Mouse (Mus musculus) bone marrow, adult 2 months (tissue): ENCODE results near the gene Sco2. TPM values are rescaled to one million over a fixed set of nuclear protein-coding genes. Genes with fewer than 3 reads are reported as not detected.

ENCODE experiments used
- H3K27ac ChIP-seq: fragments of 200-500 bp; 2 replicates; pipeline ENCODE4 v1.5.1; 2012; ENCODE audit warnings: low read depth, mild to moderate bottlenecking, control low read depth, inconsistent platforms, low read length; ENCODE audit not compliant: control insufficient read depth, poor library complexity, insufficient read depth
- H3K4me1 ChIP-seq: fragments of 200-500 bp; 2 replicates; pipeline ENCODE4 v1.6.1; 2011; ENCODE audit warnings: low read length; ENCODE audit not compliant: control insufficient read depth, insufficient read depth
- H3K4me3 ChIP-seq: fragments of 200-500 bp; replicated peaks from 2 replicates; pipeline ENCODE3; 2011; ENCODE audit warnings: mild to moderate bottlenecking, low read depth, low read length, control low read depth; ENCODE audit not compliant: control insufficient read depth
- CTCF ChIP-seq: fragments of 200-500 bp; IDR thresholded peaks from 2 replicates; pipeline ENCODE4 v1.5.1; 2011; ENCODE audit warnings: low read length, control low read depth; ENCODE audit not compliant: control insufficient read depth, insufficient read depth
- POLR2A ChIP-seq: fragments of 200-500 bp; IDR thresholded peaks from 2 replicates; pipeline ENCODE4 v1.6.1; 2011; ENCODE audit warnings: low read depth, mild to moderate bottlenecking, control low read depth, low read length, borderline replicate concordance; ENCODE audit not compliant: control insufficient read depth
- WGBS: fragments of 180-500 bp; shearing (Covaris S2); methylation state at CpG from one replicate; pipeline ENCODE4 v1.1.7; 2018; 5-methylcytosine and 5-hydroxymethylcytosine counted together
- polyA plus RNA-seq: library from polyadenylated mRNA; stranded (reverse); fragments of >200 nt; gene quantifications from 2 replicates; pipeline ENCODE4 v1.2.4, GENCODE M21; 2011; ENCODE audit warnings: low replicate concordance; ENCODE audit not compliant: missing spikeins, insufficient read depth, insufficient read length

Gene Sco2
- 3.5 and 7.7 TPM in 2 replicates for polyA plus RNA-seq

DNA sequence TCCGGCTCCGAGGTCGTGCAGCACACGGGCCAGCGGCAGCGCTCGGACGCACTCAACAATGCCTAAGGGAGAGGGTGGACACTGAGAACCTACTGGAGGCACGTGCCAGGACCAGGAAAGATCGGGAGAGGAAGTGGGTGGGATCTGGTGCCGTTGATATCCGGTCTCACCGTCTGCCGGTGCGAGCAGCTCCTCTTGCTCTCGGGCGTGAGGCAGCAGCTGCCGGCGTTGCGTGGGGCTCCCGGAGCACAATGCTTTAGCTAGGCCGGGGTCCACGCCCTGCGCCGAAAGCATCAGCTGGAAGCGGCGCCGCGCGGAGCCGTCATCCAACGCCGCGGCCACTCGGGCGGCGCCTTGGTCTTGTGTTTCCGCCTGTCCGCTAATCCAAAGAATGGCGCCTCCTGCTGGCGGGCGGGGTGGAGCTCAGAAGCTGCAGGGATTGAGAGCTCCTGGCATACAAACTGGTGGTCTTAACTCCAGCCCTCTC lies at the start of gene Sco2:
Gene Sco2 (minus strand): TSS at position 85 of the 487 bp plus-strand sequence.
- TF ChIP-seq CTCF (peak; percentile 81), POLR2A (peak; percentile 24; the same call in 1 of the 2 replicates)
- whole genome bisulfite sequencing = under 1% methylated on average over 42 of the region's 42 CpGs
- Histone ChIP-seq H3K27ac (peak within 1 kb of the TSS; percentile 85), H3K4me1 (no peaks in the 10 kb centered on the region), H3K4me3 (peak within 1 kb of the TSS; percentile 94)

DNA sequence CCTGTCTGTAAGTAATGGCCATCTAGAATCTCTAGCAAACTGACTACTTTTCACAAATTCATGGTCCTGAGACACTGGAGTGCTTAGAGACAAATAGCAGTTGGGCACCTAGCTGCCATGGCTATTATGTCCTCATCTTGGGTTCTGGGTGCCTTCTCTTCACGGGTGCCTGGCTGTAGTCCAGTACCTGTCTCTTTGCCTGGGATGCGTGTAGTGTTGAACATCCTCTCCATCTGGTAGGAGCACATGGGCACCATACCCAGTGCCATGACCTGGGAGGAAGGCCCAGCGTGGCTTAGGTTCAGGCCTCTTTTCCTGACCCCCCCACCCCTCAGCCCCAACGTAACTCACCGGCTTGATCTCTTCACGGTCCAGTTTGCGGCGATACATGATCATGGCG lies 48.3 kb upstream of the Sco2 start:
- TF ChIP-seq POLR2A (no peak), CTCF (no peak)
- Histone ChIP-seq H3K4me3 (no peak overlapping the region), H3K27ac (no peak overlapping the region), H3K4me1 (no peaks in the 10 kb centered on the region)
- 92% methylated on average over 9 of the region's 9 CpGs for WGBS

DNA sequence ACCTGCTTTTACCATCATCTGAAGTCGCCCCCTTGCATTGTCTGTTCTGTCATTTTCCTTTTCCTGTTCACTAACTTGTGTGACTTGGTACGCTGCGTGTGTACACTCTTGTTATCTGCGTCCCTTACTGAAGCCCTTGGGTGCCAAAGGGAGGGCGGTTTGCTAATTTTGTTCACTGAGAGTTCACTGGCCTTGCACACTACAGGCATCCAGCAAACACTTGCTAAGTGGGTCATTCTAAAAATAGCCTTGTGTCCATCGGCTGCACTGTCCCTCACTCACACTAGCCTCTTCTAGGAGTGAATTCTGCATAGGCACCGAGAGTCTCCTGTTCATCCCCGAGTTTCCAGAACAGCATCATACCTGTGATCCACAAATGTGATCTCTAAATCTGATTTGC lies 41.6 kb upstream of the Sco2 start:
- WGBS = 82% methylated on average over 8 of the region's 8 CpGs
- no peak overlapping the region for H3K27ac ChIP-seq
- no peaks in the 10 kb centered on the region for H3K4me1 ChIP-seq
- TF ChIP-seq POLR2A = no peak
- TF ChIP-seq CTCF = no peak
- no peak overlapping the region for H3K4me3 ChIP-seq

DNA sequence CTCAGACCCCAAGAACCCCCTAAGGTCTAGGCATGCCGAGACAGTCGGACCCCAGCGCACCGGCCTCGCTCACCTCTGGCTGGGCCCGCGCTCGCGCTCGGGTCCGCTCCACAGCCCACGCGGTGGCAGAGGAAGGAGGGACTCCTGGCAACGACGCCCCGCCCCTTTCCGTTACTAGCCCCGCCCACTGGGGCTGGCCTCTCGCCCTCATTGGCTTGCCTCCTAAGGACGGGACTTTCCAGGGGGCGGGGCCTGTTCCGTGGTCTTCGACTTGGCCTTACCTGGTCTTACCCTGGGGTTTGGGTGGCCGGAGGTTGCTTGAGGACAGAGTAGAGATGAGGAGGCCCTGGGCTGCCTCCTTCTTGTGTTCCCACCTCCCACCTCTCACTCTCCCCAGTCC lies 36.5 kb upstream of the Sco2 start, which contains the start of gene Syce3:
Gene Syce3 (minus strand): TSS at position 386 of the 400 bp plus-strand sequence.
- no peak within 1 kb of the TSS for H3K4me3 ChIP-seq
- H3K4me1 ChIP-seq = no peaks in the 10 kb centered on the region
- TF ChIP-seq POLR2A = no peak
- TF ChIP-seq CTCF = no peak
- H3K27ac ChIP-seq = no peak within 1 kb of the TSS
- WGBS = 85% methylated on average over 24 of the region's 24 CpGs

DNA sequence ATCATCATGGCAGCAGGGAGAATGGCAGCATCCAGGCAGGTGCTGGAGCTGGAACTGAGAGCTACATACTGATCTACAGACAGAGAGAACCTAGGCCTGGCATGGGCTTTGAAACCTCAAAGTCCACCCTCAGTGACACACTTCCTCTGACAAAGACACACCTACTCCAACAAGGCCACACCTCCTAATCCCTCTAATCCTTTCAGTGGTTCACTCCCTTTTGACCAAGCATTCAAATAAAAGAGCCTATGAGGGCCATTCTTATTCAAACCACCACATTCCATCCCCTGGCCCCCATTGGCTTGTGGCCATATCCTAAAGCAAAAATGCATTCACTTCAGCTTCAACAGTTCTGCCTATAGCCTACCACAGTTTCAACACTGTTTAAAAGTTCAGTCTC lies 33.0 kb upstream of the Sco2 start:
- TF ChIP-seq POLR2A = no peak
- no peak for TF ChIP-seq CTCF
- H3K27ac ChIP-seq = no peak overlapping the region
- no peak overlapping the region for H3K4me3 ChIP-seq
- H3K4me1 ChIP-seq = no peaks in the 10 kb centered on the region

DNA sequence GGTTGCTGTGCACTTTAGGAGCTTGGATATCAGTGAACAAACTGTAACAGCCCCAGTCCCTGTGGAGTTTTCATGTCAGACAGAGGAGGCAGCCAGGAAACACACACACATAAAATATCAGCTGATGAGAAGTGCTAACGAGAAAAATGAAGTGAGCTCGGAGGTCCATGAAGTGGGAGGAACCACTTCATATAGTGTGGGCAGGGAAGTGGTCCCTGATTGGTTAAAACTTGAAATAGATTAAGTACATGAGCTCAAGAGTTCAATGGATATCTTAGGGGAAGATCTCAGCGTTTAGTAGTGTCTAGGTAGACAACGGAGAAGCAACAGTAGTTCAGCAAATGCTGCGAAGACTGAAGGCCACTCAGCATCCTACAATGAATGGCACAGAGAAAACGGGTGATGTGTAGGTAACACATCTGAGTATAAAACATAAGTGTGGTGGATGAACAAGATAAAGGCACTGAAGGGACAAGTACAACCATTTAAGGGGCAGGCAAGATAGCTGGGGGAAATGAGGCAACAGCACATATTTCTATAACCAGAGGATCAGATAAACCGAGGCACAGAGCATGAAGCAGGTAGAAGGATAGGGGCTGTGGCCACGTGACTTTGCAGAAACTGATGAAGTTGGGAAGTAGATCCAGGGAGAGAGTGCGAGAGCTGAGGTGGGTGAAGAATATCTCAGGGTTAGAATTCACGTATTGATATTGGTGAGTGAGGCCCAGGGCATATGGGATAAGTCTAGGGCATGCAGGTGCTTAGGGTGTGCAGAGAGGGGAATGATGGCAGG lies 31.4 kb upstream of the Sco2 start:
- 70% methylated on average over 10 of the region's 10 CpGs for WGBS
- Histone ChIP-seq H3K4me1 (no peaks in the 10 kb centered on the region), H3K27ac (no peak overlapping the region), H3K4me3 (no peak overlapping the region)
- TF ChIP-seq POLR2A (no peak), CTCF (no peak)

DNA sequence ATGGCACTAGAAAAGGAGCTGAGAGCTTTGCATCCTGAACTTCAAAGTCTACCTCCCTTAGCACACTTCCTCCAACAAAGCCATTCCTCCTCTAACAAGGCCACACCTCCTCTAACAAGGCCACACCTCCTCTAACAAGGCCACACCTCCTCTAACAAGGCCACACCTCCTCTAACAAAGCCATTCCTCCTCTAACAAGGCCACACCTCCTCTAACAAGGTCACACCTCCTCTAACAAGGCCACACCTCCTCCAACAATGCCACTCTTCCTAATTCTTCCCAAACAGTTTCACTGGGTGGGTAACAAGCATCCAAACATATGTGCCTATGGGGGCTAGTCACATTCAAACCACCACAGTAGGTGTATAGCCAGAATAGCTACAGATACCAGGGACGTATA lies 28.8 kb upstream of the Sco2 start:
- no peaks in the 10 kb centered on the region for H3K4me1 ChIP-seq
- 89% methylated on average over 1 of the region's 1 CpGs for WGBS
- no peak overlapping the region for H3K27ac ChIP-seq
- TF ChIP-seq CTCF (no peak), POLR2A (no peak)
- H3K4me3 ChIP-seq = no peak overlapping the region

DNA sequence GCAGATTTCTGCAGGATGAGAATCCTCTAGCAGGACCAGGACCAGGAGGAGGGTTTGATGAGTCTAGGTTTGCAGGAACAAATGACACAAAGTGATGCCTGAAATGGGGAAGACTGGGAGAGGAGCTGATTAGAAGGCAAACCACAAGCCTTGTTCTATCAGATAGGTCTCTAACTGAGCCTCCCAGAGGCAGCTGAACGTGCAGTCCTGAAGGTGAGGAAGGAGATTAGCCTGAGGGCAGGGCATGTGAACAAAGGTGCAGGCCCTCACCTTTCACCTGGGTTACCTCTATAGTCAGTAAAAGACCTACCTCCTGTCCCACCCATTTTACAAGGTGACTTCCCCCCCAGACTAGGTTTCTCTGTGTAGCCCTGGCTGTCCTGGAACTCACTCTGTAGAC lies 26.1 kb upstream of the Sco2 start:
- WGBS = 55% methylated on average over 1 of the region's 1 CpGs
- Histone ChIP-seq H3K4me1 (no peaks in the 10 kb centered on the region), H3K4me3 (no peak overlapping the region), H3K27ac (no peak overlapping the region)
- no peak for TF ChIP-seq CTCF
- TF ChIP-seq POLR2A = no peak
